Mouse (Mus musculus) midbrain, embryonic 12.5 days (tissue): ENCODE measurements around the gene Rhov. TPM values are rescaled to one million over a fixed set of nuclear protein-coding genes. Genes with fewer than 3 reads are reported as not detected.

Source experiments
- ATAC-seq: fragments of 200-750 bp; cut with Nextera tagmentation; 2 replicates; pipeline ENCODE4 v1.8.0; 2017; ENCODE audit warnings: low read depth, moderate TSS enrichment, moderate library complexity; ENCODE audit not compliant: low FRiP score
- H3K27ac ChIP-seq: fragments of 300-500 bp; sonication (generic); replicated peaks from 2 replicates; pipeline ENCODE4 v1.5.1; 2016; ENCODE audit warnings: mild to moderate bottlenecking
- H3K27me3 ChIP-seq: fragments of 300-500 bp; sonication (generic); 2 replicates; pipeline ENCODE4 v1.6.1; 2016; ENCODE audit warnings: mild to moderate bottlenecking
- H3K36me3 ChIP-seq: fragments of 300-500 bp; sonication (generic); 2 replicates; pipeline ENCODE4 v1.6.1; 2016
- H3K4me1 ChIP-seq: fragments of 300-500 bp; sonication (generic); 2 replicates; pipeline ENCODE4 v1.6.1; 2016
- H3K4me2 ChIP-seq: fragments of 300-500 bp; sonication (generic); replicated peaks from 2 replicates; pipeline ENCODE4 v1.6.1; 2016; ENCODE audit warnings: mild to moderate bottlenecking, moderate library complexity
- H3K4me3 ChIP-seq: fragments of 300-500 bp; sonication (generic); 2 replicates; pipeline ENCODE4 v1.5.1; 2016; ENCODE audit warnings: mild to moderate bottlenecking
- H3K9ac ChIP-seq: fragments of 300-500 bp; sonication (generic); replicated peaks from 2 replicates; pipeline ENCODE4 v1.6.1; 2016; ENCODE audit warnings: mild to moderate bottlenecking, moderate library complexity
- H3K9me3 ChIP-seq: fragments of 300-500 bp; sonication (generic); 2 replicates; pipeline ENCODE4 v1.6.1; 2016; ENCODE audit warnings: mild to moderate bottlenecking
- WGBS: fragments of 180-500 bp; shearing (Covaris S2); methylation state at CpG from one replicate; pipeline ENCODE4 v1.1.7; 2016; 5-methylcytosine and 5-hydroxymethylcytosine counted together
- polyA plus RNA-seq: library from polyadenylated mRNA; unstranded; fragments of >200 nt; fragmentation: Nextera tagmentation; extraction: Ambion mirVana; gene quantifications from 2 replicates; pipeline ENCODE4 v1.2.1, GENCODE M21; 2016

The Rhov gene
- polyA plus RNA-seq, 1 experiment from 2014 or later, result 3.9 TPM

GRCm38 (mm10) chr2:119299981-119300818 is 29.1 kb upstream of the Rhov start:
- Histone ChIP-seq H3K4me3 (0 out of 2 replicates have a peak overlapping the region, but pooled peaks have one; percentile 5), H3K4me1 (peaks cover 30% of the 10 kb centered on the region), H3K27ac (peak overlapping the region; percentile 54), H3K36me3 (peaks cover 34% of the 10 kb centered on the region), H3K27me3 (0 out of 2 replicates have a peak, but pooled peaks cover 3% of the 10 kb centered on the region), H3K9ac (peak overlapping the region; percentile 34; the same call in 1 of the 2 replicates), H3K4me2 (peak overlapping the region; percentile 29; the same call in 1 of the 2 replicates), H3K9me3 (no peaks in the 10 kb centered on the region)
- ATAC-seq, result peak; percentile 85
- 7% methylated on average over 13 of the region's 15 CpGs for WGBS

DNA sequence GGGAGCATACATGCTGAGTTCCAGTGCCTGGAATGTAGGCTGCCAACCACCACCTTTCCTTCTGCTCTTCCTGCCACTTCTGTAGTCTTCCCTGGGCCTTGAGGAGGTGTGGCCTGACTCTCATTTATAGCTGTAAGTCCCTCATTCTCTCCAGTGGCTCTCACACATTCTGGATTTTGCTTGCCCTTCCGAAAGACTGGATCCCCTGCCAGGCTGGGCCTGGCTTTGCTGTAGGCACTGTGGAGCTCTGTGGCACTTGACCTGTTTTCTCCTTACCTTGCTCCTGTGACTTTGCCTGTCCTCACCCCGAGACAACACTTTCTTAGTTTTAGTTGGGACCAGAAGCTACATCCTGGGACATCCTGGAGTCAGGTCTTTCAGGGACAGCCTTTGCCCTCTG is 27.8 kb upstream of the Rhov start:
- H3K27ac ChIP-seq, result no peak overlapping the region
- H3K4me3 ChIP-seq, result no peak overlapping the region
- no peaks in the 10 kb centered on the region for H3K9me3 ChIP-seq
- 84% methylated on average over 2 of the region's 2 CpGs for WGBS
- H3K27me3 ChIP-seq, result 0 out of 2 replicates have a peak, but pooled peaks cover 3% of the 10 kb centered on the region
- no peak for ATAC-seq
- no peak overlapping the region for H3K9ac ChIP-seq
- H3K36me3 ChIP-seq, result peaks cover 46% of the 10 kb centered on the region
- peaks cover 21% of the 10 kb centered on the region for H3K4me1 ChIP-seq
- no peak overlapping the region for H3K4me2 ChIP-seq

GRCm38 (mm10) chr2:119298330-119298729 is 27.3 kb upstream of the Rhov start:
- H3K36me3 ChIP-seq, result peaks cover 51% of the 10 kb centered on the region
- H3K4me3 ChIP-seq, result no peak overlapping the region
- no peak overlapping the region for H3K27ac ChIP-seq
- ATAC-seq, result no peak
- no peak overlapping the region for H3K9ac ChIP-seq
- WGBS, result 51% methylated on average over 5 of the region's 5 CpGs
- H3K4me2 ChIP-seq, result no peak overlapping the region
- H3K27me3 ChIP-seq, result 0 out of 2 replicates have a peak, but pooled peaks cover 3% of the 10 kb centered on the region
- no peaks in the 10 kb centered on the region for H3K9me3 ChIP-seq
- H3K4me1 ChIP-seq, result peaks cover 21% of the 10 kb centered on the region

- Histone ChIP-seq H3K9me3 (no peaks in the 10 kb centered on the region), H3K36me3 (peaks cover 59% of the 10 kb centered on the region), H3K4me2 (no peak overlapping the region), H3K27me3 (no peaks in the 10 kb centered on the region), H3K4me3 (no peak overlapping the region), H3K9ac (no peak overlapping the region), H3K27ac (no peak overlapping the region), H3K4me1 (peaks cover 21% of the 10 kb centered on the region)
- ATAC-seq, result no peak
- WGBS, result 93% methylated on average over 19 of the region's 19 CpGs
Measured at GRCm38 (mm10) chr2:119297506-119297905, 26.4 kb upstream of the Rhov start.

GRCm38 (mm10) chr2:119296756-119297155 is 25.7 kb upstream of the Rhov start:
- H3K9me3 ChIP-seq, result no peaks in the 10 kb centered on the region
- no peak overlapping the region for H3K9ac ChIP-seq
- ATAC-seq, result no peak
- H3K36me3 ChIP-seq, result peaks cover 67% of the 10 kb centered on the region
- no peak overlapping the region for H3K27ac ChIP-seq
- H3K4me1 ChIP-seq, result peaks cover 21% of the 10 kb centered on the region
- H3K4me3 ChIP-seq, result no peak overlapping the region
- WGBS, result 91% methylated on average over 12 of the region's 12 CpGs
- no peaks in the 10 kb centered on the region for H3K27me3 ChIP-seq
- H3K4me2 ChIP-seq, result no peak overlapping the region

- Histone ChIP-seq H3K9ac (no peak overlapping the region), H3K27ac (no peak overlapping the region), H3K4me2 (no peak overlapping the region), H3K4me3 (no peak overlapping the region), H3K36me3 (peaks cover 77% of the 10 kb centered on the region), H3K9me3 (no peaks in the 10 kb centered on the region), H3K4me1 (peaks cover 4% of the 10 kb centered on the region), H3K27me3 (no peaks in the 10 kb centered on the region)
- ATAC-seq, result no peak
- 94% methylated on average over 18 of the region's 18 CpGs for WGBS
Measured at GRCm38 (mm10) chr2:119294411-119294810, 23.3 kb upstream of the Rhov start.

DNA sequence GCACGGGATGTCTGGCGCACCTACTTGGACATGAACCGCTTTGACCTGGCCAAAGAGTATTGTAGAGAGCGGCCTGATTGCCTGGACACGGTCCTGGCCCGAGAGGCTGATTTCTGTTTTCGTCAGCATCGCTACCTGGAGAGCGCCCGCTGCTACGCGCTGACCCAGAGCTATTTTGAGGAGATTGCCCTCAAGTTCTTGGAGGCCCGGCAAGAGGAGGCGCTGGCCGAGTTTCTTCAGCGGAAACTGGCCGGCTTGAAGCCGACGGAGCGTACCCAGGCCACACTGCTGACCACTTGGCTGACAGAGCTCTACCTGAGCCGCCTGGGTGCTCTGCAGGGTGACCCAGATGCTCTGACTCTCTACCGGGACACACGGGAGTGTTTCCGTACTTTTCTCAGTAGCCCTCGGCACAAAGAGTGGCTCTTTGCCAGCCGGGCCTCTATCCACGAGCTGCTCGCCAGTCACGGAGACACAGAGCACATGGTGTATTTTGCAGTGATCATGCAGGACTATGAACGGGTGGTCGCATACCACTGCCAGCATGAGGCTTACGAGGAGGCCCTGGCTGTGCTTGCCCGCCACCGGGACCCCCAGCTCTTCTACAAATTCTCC is 22.8 kb upstream of the Rhov start:
- WGBS, result 95% methylated on average over 34 of the region's 34 CpGs

DNA sequence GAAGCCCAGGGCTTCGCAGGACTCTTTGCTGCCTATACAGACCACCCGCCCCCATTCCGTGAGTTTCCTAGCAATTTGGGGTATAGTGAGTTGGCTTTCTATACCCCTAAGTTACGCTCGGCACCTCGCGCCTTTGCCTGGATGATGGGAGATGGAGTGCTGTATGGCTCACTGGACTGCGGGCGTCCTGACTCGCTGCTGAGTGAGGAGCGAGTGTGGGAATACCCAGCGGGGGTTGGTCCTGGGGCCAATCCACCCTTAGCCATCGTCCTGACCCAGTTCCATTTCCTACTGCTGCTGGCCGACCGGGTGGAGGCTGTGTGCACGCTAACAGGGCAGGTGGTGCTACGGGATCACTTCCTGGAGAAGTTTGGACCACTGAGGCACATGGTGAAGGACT is 22.2 kb upstream of the Rhov start:
- Histone ChIP-seq H3K36me3 (peaks cover 68% of the 10 kb centered on the region), H3K27ac (no peak overlapping the region), H3K4me2 (no peak overlapping the region), H3K27me3 (no peaks in the 10 kb centered on the region), H3K4me3 (no peak overlapping the region), H3K4me1 (peaks cover 10% of the 10 kb centered on the region), H3K9ac (no peak overlapping the region), H3K9me3 (no peaks in the 10 kb centered on the region)
- WGBS, result 93% methylated on average over 17 of the region's 17 CpGs
- no peak for ATAC-seq

More for the DNA sequence above, 22.8 kb upstream of the Rhov start:
- H3K27ac ChIP-seq, result no peak overlapping the region
- no peak overlapping the region for H3K4me3 ChIP-seq
- H3K9ac ChIP-seq, result no peak overlapping the region
- no peaks in the 10 kb centered on the region for H3K27me3 ChIP-seq
- H3K4me2 ChIP-seq, result no peak overlapping the region
- peaks cover 10% of the 10 kb centered on the region for H3K4me1 ChIP-seq
- no peaks in the 10 kb centered on the region for H3K9me3 ChIP-seq
- ATAC-seq, result no peak
- peaks cover 74% of the 10 kb centered on the region for H3K36me3 ChIP-seq

- peaks cover 12% of the 10 kb centered on the region for H3K4me1 ChIP-seq
- 95% methylated on average over 17 of the region's 17 CpGs for WGBS
- H3K27me3 ChIP-seq, result no peaks in the 10 kb centered on the region
- H3K27ac ChIP-seq, result no peak overlapping the region
- H3K4me3 ChIP-seq, result no peak overlapping the region
- ATAC-seq, result no peak
- peaks cover 64% of the 10 kb centered on the region for H3K36me3 ChIP-seq
- H3K9me3 ChIP-seq, result no peaks in the 10 kb centered on the region
- H3K4me2 ChIP-seq, result no peak overlapping the region
- no peak overlapping the region for H3K9ac ChIP-seq
Measured at GRCm38 (mm10) chr2:119292852-119293251, 21.8 kb upstream of the Rhov start.

- Histone ChIP-seq H3K4me3 (no peak overlapping the region), H3K36me3 (peaks cover 58% of the 10 kb centered on the region), H3K9ac (no peak overlapping the region), H3K4me1 (peaks cover 12% of the 10 kb centered on the region), H3K9me3 (no peaks in the 10 kb centered on the region), H3K4me2 (no peak overlapping the region), H3K27me3 (no peaks in the 10 kb centered on the region), H3K27ac (no peak overlapping the region)
- no peak for ATAC-seq
- WGBS, result 94% methylated on average over 5 of the region's 5 CpGs
Measured at GRCm38 (mm10) chr2:119292281-119292680, 21.2 kb upstream of the Rhov start.

- Histone ChIP-seq H3K36me3 (peaks cover 33% of the 10 kb centered on the region), H3K27ac (peak overlapping the region; percentile 15; the same call in 1 of the 2 replicates), H3K4me3 (peak overlapping the region; percentile 70), H3K9me3 (no peaks in the 10 kb centered on the region), H3K27me3 (no peaks in the 10 kb centered on the region), H3K4me2 (peak overlapping the region; percentile 92), H3K9ac (peak overlapping the region; percentile 81), H3K4me1 (peaks cover 12% of the 10 kb centered on the region)
- ATAC-seq, result peak; percentile 36; the same call in 1 of the 2 replicates
- 4% methylated on average over 11 of the region's 11 CpGs for WGBS
Measured at GRCm38 (mm10) chr2:119289014-119289416, 17.9 kb upstream of the Rhov start.

DNA sequence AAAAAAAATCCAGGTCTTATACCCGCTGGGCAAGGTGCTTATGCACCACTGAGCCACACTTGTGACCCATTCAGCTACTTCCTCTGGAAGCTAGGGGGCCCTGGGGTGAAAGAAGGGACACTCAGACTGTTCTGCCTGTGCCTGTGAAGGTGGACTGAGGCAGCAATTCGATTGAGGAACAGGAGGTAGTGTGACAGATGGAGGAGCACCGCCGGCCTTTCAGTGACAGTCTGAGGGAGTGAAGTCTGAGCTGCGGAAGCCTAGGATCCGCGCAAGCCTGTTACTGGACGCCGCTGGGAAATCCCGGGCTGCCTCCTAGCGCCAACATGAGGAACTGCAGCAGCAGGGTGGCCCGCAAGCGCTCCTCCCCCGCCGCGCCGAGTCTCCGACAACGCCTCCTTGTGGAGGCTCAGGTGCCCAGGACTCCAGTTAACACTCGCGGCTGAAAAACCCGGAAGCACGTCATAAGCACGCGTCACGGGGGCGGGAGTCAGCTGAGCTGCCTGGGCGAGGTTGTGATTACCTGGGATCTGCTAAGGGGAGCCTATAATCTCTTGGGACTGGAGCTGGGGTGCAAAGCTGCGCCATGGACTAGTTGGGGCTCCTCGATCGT is 17.3 kb upstream of the Rhov start, which contains the start of gene Vps18:
Vps18 (plus strand) TSS at position 471 of the 613 bp plus-strand sequence.
- H3K4me3 ChIP-seq, result peak within 1 kb of the TSS; percentile 70
- H3K27ac ChIP-seq, result peak within 1 kb of the TSS; percentile 52; the same call in 1 of the 2 replicates

More for the DNA sequence above, 17.3 kb upstream of the Rhov start, which contains the start of gene Vps18:
- peak within 1 kb of the TSS; percentile 92 for H3K4me2 ChIP-seq
- WGBS, result under 1% methylated on average over 31 of the region's 31 CpGs
- ATAC-seq, result peak; percentile 93
- H3K9me3 ChIP-seq, result no peaks in the 10 kb centered on the region
- H3K27me3 ChIP-seq, result no peaks in the 10 kb centered on the region
- H3K36me3 ChIP-seq, result peaks cover 26% of the 10 kb centered on the region
- H3K4me1 ChIP-seq, result peaks cover 12% of the 10 kb centered on the region
- peak within 1 kb of the TSS; percentile 81 for H3K9ac ChIP-seq
